Mouse (Mus musculus): ENCODE results near the gene Opa3.
A peak's percentile ranks its signal among the peaks of the same experiment; 100 is the strongest.

Opa3 gene

GRCm38 (mm10) chr7:19246855-19247254 lies 18.7 kb downstream of the Opa3 start:
- DNase-seq (ENCODE audit: low spot score), result no peak

- DNase-seq (ENCODE audit: low spot score), result no peak
Observed at GRCm38 (mm10) chr7:19247511-19247910, 19.4 kb downstream of the Opa3 start.

DNA sequence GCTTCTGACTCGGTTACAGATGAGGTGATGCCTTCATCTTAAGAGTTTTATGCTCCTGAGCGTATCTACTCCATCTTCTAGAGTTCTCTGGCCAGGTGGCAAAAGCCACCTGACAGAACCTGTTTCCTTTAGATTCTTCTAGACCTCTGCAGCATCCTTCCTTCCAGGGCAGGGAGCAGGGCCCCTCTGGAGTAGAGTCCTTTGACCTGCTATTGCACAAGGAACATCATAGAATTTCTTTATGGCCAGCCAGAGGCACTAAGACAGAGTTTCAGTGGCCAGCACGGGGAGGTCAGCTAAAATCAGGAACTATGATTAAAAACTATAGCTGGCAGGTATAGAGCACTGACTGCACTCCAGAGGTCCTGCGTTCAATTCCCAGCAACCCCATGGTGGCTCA lies 23.9 kb downstream of the Opa3 start:
- DNase-seq (ENCODE audit: low spot score), result no peak

DNA sequence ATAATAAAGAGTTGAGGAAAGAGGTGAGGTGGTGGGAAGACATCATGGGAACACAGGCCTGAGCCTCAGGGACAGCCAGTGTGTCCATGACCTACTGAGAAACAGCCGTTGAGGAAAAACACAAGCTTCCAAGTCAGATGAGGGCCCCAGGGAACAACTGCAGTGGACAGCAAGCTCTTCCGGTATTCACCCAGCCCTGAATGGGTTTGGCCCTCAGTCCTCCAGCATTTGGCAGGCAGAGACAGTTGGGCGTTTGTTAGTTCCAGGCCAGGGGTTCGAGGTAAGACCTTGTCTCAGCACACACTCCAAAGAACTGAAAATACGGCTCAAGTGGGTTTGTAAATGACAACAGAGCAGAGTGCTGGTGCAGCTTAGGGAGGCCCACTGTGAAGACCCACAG lies 25.3 kb downstream of the Opa3 start:
- no peak for DNase-seq (ENCODE audit: low spot score)

DNA sequence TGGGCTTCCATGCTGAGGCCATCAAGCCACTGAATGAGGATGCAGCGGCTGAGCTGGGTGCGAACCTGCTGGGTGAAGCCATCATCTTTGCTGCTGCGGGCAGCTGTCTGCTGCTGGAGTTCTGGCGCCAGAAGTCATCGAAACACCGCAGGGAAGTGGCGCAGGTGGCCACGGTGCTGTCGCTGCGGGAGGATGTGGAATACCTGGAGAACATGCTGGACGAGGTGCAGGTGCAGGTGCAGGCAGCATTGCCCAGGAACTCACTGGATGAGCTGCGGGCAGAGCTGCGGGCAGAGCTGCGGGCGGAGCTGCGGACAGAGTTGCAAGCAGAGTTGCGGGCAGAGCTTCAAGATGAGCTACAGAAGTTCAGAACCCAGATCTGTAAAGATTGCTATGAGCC lies 27.3 kb downstream of the Opa3 start:
- DNase-seq (ENCODE audit: low spot score), result no peak

DNA sequence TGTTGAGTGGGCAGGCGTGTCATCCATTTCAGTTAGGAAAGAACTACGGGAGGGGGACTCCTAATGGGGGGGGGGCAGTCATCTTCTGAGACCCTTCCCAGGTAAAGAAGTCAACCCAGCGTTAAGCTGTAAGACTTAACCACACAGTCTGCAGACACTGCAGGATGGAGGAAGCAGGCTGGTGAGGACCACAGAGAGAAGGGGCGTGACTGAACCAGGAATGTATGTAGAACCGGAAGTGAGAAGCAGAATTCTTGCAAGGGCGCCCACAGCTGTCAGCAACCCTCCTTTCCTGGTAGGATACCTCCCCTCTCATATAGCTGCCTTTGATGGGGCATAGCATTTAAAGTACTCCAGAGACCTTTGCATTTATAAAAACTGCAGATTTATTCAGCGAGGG lies 28.4 kb downstream of the Opa3 start:
- no peak for DNase-seq (ENCODE audit: low spot score)

- DNase-seq (ENCODE audit: low spot score), result peak; percentile 47
Observed at GRCm38 (mm10) chr7:19257390-19258022, 29.4 kb downstream of the Opa3 start.

DNA sequence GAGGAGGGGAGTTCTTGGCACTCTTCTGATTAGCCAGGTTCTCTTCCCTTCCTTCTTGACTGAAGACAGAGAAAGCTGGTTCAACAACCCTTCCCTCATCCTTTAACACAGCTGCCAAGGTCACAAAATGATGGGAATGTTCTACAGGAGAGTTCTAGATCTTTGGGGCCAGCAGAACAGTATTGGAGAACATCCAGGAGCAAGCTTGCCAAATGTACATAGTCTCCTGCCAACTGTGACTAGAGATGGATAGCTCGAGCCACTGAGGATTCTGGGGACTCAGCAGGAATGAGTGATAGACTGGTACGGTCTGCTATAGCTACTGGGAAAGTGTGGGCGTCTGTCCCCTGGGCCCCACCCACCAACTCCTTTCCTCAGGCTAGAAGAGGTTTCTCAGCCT lies 30.2 kb downstream of the Opa3 start:
- no peak for DNase-seq (ENCODE audit: low spot score)

DNA sequence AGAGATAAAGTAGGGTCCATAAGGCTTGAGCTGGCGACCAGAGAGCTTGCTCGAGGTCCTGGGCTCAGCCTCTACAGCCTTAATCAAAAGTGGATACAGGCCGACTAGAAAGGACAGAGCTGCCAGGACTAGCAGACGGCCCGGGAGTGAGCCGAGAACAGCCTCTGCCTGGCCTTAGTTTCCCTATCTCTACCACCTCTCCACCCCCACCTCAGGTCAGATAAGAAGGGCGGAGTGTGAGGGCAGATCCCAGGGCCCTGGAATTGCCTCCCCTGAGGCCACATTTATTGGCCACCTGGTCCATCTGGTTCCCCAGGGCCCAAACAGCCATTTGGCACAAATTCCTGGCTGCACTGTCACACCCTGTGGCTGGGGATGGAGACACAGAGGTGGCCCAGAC lies 37.0 kb downstream of the Opa3 start:
- no peak for DNase-seq (ENCODE audit: low spot score)

GRCm38 (mm10) chr7:19265928-19266822 lies 38.0 kb downstream of the Opa3 start:
- no peak for DNase-seq (ENCODE audit: low spot score)

GRCm38 (mm10) chr7:19267051-19267450 lies 38.9 kb downstream of the Opa3 start:
- DNase-seq (ENCODE audit: low spot score), result no peak

- no peak for DNase-seq (ENCODE audit: low spot score)
Observed at GRCm38 (mm10) chr7:19268993-19269681, 41.0 kb downstream of the Opa3 start.

GRCm38 (mm10) chr7:19269721-19270441 lies 41.7 kb downstream of the Opa3 start:
- DNase-seq (ENCODE audit: low spot score), result peak; percentile 29

DNA sequence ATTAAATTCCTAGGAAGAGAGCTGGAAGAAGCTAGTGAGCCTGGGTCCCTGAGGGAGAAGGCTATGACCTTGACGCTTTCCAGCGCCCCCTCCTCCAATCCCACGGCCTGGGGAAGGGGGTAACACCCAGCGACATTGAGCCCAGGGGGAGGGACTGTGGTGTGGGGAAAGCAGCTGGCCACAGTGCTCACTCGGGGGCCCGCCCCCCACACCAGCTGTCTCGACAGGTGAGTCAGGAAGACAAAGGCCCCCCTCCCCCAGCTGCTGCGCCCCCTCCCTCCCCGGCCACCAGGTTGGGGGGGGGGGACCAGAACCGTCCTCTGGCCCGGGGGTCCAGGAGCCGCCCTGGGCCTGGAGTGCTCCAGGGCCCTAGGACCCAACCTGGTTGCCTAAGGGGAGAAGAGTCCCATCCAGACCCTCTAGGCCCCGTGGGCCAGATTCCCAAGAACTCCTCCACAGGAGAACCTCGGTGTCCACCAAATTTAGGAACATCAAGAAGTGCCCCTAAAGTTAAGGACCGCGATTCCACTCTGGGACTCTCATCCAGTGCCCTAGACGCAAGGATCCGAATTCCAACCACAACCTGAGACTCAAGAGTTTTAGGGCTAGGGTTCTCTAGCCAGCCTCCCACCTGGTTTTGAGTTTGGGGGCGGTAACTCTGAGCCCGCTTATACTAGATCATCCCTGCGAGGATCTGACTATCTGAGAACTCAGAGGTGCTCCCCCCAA lies 42.5 kb downstream of the Opa3 start:
- DNase-seq (ENCODE audit: low spot score), result no peak

GRCm38 (mm10) chr7:19271238-19272172 lies 43.4 kb downstream of the Opa3 start, which contains the start of gene Vasp:
Gene Vasp (minus strand): TSS chr7:19271817.
- peak; percentile 80 for DNase-seq (ENCODE audit: low spot score)

DNA sequence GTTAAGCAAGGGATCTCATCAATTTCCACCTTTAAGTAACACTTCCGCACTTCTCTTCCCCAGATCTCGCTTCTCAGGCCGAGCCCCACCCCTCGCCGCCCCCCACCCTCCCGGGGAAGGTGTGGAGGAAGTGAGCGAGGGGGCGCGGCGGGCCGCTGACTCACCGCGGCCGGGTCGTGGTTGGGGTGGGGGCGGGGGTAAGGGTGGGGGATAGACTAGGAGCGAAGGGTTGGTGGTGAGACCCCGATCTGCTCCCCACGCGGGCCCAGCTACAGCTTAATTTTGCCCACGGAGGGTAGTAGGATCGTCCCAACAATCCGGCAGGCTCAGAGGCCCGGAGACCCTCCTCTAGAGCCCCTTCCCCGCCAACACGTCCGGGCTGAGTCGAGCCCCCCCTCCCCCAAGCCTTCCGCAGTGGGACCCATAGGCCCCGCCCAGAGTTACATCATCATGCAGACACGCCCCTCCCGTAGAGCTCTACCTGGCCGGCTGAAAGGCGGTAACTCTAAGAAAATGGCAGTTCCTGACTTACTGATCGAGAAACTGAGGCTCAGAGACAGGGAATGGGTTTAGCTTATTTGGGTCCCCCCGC lies 44.1 kb downstream of the Opa3 start:
- DNase-seq (ENCODE audit: low spot score), result peak; percentile 75

- DNase-seq (ENCODE audit: low spot score), result no peak
Observed at GRCm38 (mm10) chr7:19276253-19276652, 48.1 kb downstream of the Opa3 start.

DNA sequence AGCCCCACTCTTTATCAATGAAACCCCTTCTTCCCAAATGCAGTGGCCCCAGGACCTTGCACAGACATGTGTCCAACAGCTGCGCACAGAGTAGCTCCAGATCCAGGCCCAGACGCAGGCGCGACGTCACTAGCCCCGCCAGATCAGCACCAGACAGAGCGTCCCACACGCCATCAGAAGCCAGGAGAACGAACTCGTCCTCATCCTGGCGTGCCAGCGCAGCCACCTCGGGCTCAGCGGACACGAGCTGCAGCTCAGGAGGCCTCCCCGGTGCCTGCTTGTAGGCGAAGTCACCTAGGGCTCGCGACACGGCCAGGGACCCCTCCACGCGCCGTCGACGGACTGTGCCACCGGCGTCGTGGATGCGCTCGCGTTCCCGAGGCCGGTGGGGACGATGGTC lies 50.9 kb downstream of the Opa3 start:
- DNase-seq (ENCODE audit: low spot score), result no peak

DNA sequence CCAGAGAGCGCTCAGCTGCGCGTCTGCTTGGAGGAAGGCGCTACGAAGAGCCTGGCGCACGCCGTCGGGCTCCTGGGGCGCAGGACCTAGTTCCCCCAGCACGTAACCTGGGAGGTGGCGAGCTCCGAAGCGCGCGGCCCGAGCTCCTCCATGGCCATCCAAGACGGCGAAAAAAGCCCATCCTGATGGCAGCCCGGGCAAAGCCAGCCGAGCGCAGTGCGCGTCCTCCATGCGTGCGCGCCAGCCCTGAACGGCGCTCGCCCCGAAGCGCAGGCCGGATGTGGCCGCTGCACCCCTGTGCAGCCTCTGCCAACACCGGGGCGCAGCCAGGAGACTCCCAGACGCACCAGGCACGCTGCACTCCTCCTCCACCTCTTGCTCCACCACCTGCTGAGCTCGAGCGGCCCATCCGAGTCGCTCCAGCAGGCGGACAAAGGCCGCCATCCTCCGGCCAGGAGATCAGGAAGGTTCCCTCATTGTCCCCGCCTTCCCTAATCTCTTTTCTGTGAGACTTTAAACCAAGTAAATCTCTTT lies 51.5 kb downstream of the Opa3 start, which contains the start of gene Ppm1n:
Gene Ppm1n (minus strand): TSS at position 484 of the 534 bp plus-strand sequence.
- DNase-seq (ENCODE audit: low spot score), result no peak

Measured in urinary bladder, postnatal 25 days (tissue).